Mouse (Mus musculus) left cerebral cortex, postnatal 36 days (tissue): Measurements from ENCODE around the gene Gm49361. TPM values are rescaled to one million over a fixed set of nuclear protein-coding genes. Genes with fewer than 3 reads are reported as not detected.
A peak's percentile ranks its signal among the peaks of the same experiment; 100 is the strongest.
"Not testable (repeated sequence)": the region's sequence is repeated elsewhere in the genome, so short reads cannot be mapped to it uniquely, and the experiment has no call there.

Source experiments
- DNase-seq, 2 experiments: peaks; one replicate each; pipeline ENCODE4 v3.0.0; 2021 to 2022; ENCODE audit warnings: low spot score in 2 of 2, mixed read lengths in 1 of 2
- intact Hi-C: fragments of 180-260 bp; cut with DNase I; formaldehyde crosslinking; loops from one replicate; pipeline ENCODE4 v1.15.1; 2025
- total RNA-seq, 2 experiments: library from RNA; stranded (reverse); gene quantifications; 2 replicates each; pipeline ENCODE4 v1.2.3; 2021

Gene Gm49361
- total RNA-seq = not detected

DNA sequence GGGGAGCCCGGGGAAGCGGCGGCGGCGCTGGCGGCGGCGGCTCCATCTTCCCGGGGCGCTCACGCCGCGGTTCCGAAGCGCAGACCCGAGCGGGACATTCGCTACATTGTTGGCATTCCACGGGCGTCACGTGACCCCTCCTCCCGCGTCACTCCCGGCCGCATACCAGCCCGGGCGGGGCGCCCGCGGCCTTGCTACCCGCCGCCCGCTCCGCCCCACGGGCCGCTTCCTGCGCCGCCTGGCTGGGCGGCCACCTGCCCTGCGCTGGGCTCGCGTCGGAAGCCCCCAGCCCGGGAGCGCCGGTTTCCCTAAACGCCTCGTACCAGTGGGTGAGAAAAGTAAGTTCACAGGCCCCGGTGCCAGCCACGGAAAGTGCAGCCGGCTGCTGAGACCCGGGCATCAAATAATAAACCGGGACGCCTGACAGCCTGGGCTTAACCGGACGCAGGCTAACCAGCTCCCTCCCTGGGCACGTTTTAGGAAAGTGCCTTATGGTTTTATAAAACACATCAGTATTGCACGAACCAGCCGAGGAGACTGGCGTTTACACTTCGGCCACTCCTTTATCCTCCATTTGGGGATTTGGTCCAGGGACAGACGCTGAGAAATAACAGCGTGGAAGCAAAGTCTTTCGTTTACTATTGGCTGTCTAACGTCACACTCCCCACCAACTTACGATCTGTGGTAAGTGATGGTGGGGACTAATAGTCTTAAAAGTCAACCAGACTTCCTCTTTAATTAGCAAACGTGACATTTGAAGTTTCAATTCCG, at the start of gene Gm49361:
Gene Gm49361, minus strand, starts transcription at position 103 of the 771 bp plus-strand sequence.
- peak; percentile 81 to 82 for DNase-seq
- intact Hi-C loops = loop anchor here (5.0 kb wide), 1 partner anchor 51 kb away; the partner anchor contains the start of gene Sap18

GRCm38 (mm10) chr14:57791171-57791570, 45.3 kb upstream of the Gm49361 start:
- DNase-seq = no peak
- intact Hi-C loops = loop anchor here (10.0 kb wide), 1 partner anchor 106 kb away; no protein-coding TSS in a partner anchor

- intact Hi-C loops = loop anchor here (10.0 kb wide), 1 partner anchor 105 kb away; no protein-coding TSS in a partner anchor
- no peak for DNase-seq
These were observed 43.9 kb upstream of the Gm49361 start for GRCm38 (mm10) chr14:57789759-57790158.

- no peak for DNase-seq
- intact Hi-C loops = no loop called here
These were observed 43.4 kb upstream of the Gm49361 start for GRCm38 (mm10) chr14:57789311-57789710.

DNA sequence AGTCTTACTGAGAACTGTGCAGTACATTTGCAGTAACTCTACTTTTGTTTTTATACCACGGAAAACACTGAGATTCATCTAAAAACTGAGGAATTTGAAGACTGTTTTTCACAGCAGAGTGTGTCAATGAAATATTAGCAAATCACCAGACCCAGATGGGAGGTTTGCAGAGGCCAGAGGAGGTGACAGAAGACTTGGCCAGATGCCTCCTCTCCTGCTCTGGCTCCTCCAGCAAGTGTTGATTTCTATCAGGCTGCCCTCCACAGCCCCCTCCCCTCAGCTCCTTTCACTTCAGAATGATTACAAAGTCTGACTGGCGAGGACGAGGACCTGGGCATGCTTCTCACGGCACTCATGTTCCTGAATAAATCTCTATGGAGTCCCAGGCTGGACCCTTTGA, 41.5 kb upstream of the Gm49361 start:
- no peak for DNase-seq
- intact Hi-C loops = no loop called here

GRCm38 (mm10) chr14:57772157-57772815, 26.4 kb upstream of the Gm49361 start:
- intact Hi-C loops = no loop called here
- no peak for DNase-seq

DNA sequence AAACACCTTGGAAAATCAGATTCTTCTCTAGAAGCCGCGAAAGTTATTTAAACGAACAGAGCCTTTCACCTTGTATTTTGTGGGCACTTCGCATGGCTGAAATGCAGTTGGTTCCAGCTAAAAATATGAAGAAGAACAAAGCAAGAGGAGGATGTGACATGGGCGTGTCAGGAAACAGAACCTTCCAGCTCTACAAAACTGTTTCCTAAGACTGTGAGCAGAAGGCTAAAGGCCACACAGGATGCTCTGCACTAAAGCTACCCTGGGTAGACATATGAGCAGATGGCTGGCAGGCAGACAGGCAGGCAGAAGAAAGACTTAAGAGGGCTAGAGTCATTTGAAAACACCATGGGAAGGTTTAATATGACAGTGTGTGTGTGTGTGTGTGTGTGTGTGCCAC, 23.2 kb upstream of the Gm49361 start:
- intact Hi-C loops = no loop called here
- DNase-seq = no peak

GRCm38 (mm10) chr14:57760447-57761412, 14.8 kb upstream of the Gm49361 start:
- intact Hi-C loops = no loop called here
- DNase-seq = no peak

DNA sequence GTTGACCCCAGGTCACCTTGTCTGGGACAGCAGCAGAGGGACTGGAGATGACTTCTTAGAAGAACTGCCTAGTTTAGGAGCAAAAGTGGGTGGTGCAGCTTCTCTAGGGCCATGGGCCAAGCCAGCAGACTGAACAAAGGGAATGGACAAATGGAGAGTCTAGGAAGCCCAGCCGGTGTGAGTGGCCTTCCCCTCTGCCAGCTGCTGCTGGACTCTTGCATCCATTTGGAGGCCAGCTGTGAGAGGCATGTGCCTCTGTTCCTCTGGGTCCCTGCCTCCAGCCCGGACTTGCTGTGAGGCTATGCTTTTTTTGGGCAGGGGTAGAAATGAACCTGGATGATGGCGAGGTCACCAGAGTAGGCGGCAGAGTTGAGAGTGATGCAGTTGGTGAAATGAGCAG, 12.3 kb upstream of the Gm49361 start, which contains the start of gene Lats2:
Gene Lats2, minus strand, starts transcription at position 152 of the 400 bp plus-strand sequence.
- intact Hi-C loops = no loop called here

GRCm38 (mm10) chr14:57756094-57756493, 10.2 kb upstream of the Gm49361 start:
- DNase-seq = no peak
- intact Hi-C loops = no loop called here

More for the DNA sequence above, 12.3 kb upstream of the Gm49361 start, which contains the start of gene Lats2:
- DNase-seq = no peak

DNA sequence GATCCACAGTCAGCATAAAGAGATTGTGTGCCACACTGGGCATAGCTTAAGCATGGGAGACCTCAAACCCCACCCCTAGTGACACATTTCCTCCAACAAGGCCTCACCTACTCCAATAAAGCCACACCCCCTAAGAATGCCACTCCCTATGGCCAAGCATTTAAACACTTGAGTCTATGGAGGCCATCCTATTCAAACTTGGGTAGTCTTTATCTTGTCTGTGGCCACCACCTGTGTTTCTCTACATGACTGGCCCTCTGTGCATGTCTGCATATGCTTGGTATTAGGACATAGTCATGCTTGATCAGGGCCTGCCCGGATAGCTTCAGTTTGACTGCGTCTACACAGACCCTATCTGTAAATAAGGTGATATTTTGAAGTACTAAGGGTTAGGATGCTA, 9.8 kb upstream of the Gm49361 start:
- no peak for DNase-seq
- intact Hi-C loops = no loop called here

GRCm38 (mm10) chr14:57753351-57753992, 7.6 kb upstream of the Gm49361 start:
- intact Hi-C loops = no loop called here

DNA sequence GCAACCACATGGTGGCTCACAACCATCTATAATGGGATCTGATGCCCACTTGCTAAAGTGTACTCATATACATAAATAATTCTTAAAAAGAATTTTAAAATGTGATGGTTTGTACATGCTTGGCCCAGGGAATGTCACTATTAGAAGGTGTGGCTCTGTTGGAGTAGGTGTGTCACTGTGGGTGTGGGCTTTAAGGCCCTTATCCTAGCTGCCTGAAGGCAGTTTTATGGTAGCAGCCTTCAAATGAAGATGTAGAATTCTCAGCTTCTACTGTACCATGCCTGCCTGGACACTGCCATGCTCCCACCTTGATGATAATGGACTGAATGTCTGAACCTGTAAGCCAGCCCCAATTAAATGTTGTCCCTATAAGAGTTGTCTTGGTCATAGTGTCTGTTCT, 5.1 kb upstream of the Gm49361 start:
- intact Hi-C loops = not testable (repeated sequence)

More at GRCm38 (mm10) chr14:57753351-57753992, 7.6 kb upstream of the Gm49361 start:
- DNase-seq = no peak

GRCm38 (mm10) chr14:57749501-57749900, 3.6 kb upstream of the Gm49361 start:
- intact Hi-C loops = loop anchor here (5.0 kb wide), 1 partner anchor 48 kb away; the partner anchor contains the start of gene Sap18
- DNase-seq = no peak

More for the DNA sequence above, 5.1 kb upstream of the Gm49361 start:
- DNase-seq = not testable (repeated sequence)

DNA sequence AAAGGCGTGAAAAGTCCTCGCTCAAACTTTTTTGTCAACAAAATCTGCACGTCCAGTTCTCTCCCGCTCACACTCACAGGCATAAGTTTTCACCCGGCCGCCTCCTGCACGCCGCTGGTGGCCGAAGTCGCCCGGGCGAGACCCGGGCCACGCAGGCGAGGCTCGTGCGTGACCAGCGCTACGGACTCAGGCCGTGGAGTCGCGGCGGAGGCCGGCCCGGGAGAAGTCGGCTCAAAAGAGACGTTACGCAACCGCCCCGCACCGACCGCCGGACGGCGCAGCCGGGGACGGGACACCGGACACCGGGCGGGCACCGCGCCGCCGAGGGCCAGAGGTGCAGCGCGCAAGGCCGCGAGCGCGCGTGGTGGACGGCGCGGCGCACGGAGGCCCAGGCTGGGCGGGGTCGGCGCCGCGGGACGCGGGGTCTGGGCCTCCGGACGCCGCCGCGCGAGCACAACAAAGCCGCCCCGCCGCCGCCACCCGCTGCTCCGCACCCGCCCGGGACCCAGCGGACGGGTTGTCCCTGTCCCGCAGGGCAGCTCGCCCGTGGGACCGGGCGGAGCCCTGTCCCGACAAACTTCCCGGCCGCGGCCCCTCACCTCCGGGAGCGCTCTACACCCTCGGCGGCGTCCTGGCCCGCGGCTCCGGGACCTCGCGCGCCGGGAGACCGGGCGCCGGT, 473 bp downstream of the Gm49361 start:
- intact Hi-C loops = loop anchor here (5.0 kb wide), 1 partner anchor 52 kb away; the partner anchor contains the start of gene Sap18
- peak; percentile 24 to 34 for DNase-seq

DNA sequence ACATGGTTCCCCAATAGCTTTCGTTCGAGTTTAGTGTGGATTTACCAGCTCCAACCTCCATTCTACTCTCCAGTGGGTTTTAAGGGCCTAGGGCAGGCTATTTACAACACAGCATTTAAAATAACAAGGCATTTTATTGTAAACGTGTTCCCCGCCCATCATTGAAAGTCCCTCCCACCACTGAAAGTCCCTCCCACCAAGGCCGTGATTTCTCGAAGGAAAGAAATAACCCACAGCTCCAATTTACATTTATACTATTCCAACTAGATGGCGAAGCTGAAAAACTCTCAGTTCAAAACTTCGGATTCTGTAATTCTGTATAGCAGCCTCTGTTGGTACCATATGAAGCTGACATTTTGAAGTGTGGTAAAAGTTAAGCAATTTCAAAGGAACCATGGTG, 1.4 kb downstream of the Gm49361 start:
- intact Hi-C loops = loop anchor here (5.0 kb wide), 1 partner anchor 37 kb away; no protein-coding TSS in a partner anchor
- no peak for DNase-seq

GRCm38 (mm10) chr14:57740651-57741050, 5.3 kb downstream of the Gm49361 start:
- intact Hi-C loops = loop anchor here (5.0 kb wide), 1 partner anchor 33 kb away; no protein-coding TSS in a partner anchor
- no peak for DNase-seq

GRCm38 (mm10) chr14:57737089-57737488, 8.8 kb downstream of the Gm49361 start:
- intact Hi-C loops = no loop called here
- DNase-seq = no peak
